Mouse (Mus musculus): Measurements from ENCODE around the gene Smdt1.

The Smdt1 gene

GRCm38 (mm10) chr15:82338593-82339112 is at the start of gene Smdt1, which contains the start of the genes Naga and Pheta2:
Gene Smdt1, plus strand, starts transcription at chr15:82338959.
Gene Naga, minus strand, starts transcription at chr15:82338925.
Gene Pheta2, plus strand, starts transcription at chr15:82338942.
- DNase-seq (ENCODE audit: low read depth, low spot score): peak; percentile 96

DNA sequence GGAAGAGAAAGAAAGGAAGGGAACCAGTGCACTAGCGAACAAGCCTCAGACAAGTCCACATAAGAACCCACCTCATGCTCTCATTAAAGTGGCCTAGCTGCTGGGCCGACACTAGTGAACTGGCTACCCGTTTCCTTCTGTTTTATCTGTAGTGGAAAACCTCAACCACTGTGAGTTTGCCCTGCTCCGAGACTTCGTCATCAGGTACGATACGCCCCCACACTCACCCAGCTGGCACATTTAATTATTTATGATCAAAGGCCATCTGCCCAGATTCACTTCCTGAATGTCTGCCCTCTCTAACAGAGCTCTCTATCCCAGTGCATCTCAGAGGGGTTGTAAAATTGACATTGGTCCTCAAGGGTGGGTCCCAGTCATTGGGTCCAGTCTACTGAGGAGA is 48.5 kb upstream of the Smdt1 start:
- no peak for DNase-seq (ENCODE audit: low read depth, low spot score)

- DNase-seq (ENCODE audit: low read depth, low spot score): no peak
Measured at GRCm38 (mm10) chr15:82292851-82293250, 45.9 kb upstream of the Smdt1 start.

DNA sequence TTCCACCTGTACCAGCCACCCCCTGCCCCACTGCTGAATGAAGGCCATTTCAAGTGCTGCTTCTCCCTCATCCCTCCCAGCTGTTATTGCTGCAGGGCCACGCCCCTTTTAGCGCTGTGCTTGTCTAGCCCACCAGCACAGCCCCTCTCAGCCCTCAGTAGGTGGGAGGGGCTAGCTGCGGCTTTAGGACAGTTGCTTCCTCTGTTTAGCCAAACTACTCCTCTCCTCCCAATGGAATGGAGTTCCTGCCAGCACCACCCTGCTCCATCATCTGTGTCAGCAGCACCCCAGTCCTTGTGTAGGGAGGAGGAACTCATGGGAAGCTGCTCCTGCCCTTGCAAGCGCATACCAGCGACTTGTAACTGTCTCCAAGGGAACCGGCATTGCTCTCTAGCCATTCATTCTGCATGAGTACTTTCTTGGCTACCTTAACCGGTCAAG is 45.5 kb upstream of the Smdt1 start:
- no peak for DNase-seq (ENCODE audit: low read depth, low spot score)

GRCm38 (mm10) chr15:82294059-82294458 is 44.7 kb upstream of the Smdt1 start:
- no peak for DNase-seq (ENCODE audit: low read depth, low spot score)

DNA sequence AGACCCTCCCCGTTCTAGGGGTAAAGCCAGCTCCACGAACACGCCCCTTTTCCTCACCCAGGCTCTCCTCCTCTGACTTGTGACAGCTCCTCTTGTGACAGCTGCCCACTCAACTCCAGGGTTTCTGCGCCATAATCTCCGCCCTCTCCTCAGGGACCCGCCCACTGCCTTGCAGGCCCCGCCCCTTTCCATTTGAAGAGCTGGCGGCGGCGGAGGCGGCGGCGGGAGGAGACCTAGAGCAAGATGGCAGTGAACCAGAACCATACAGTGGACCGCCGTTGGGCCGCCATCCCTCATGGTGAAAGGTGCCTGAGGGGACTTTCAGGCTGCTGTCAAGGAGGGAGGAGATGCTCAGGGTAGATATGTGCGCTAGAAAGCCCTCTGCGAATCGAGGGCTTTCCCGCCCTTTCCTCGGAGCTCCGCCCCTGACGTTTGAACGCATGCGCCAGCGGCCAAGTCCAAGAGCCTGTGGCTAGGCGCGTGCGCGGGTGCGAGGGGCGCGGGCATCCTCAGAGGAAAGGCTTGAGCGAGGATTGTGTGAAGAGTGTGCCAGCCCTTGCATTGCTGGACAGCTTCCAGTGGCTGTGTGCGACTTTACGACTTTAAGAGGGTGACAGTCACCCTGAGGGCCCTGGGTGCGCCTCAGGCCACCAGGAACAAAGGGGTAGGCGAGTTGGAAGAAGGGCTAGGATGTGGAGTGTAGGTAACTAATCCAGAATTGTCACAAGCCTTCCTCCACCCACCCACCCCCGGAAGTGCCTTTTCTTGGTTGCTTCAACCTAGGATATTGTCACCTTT is 39.8 kb upstream of the Smdt1 start, which contains the start of gene Wbp2nl:
Gene Wbp2nl (plus strand): TSS at position 191 of the 798 bp plus-strand sequence.
- DNase-seq (ENCODE audit: low read depth, low spot score): no peak

DNA sequence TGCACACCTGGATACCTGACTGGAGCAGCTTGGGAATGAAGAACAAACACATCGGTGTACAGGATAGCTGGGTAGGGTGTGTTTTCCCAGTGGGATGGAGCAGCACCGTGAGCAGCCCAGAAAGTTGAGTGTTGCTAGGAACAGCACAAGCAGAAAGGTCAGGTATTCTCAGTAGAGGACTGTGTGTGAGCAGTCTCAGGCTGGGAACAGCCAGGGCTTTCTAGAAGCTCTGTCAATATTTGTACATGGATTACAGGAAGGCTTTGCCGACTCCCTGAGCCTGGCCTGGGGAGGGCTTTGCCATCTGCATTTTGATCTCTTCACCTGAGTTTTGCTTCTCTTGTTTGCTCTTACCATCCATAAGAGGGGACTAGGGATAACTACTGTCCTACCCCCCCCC is 31.7 kb upstream of the Smdt1 start:
- DNase-seq (ENCODE audit: low read depth, low spot score): no peak

- no peak for DNase-seq (ENCODE audit: low read depth, low spot score)
Measured at GRCm38 (mm10) chr15:82308416-82308815, 30.3 kb upstream of the Smdt1 start.

DNA sequence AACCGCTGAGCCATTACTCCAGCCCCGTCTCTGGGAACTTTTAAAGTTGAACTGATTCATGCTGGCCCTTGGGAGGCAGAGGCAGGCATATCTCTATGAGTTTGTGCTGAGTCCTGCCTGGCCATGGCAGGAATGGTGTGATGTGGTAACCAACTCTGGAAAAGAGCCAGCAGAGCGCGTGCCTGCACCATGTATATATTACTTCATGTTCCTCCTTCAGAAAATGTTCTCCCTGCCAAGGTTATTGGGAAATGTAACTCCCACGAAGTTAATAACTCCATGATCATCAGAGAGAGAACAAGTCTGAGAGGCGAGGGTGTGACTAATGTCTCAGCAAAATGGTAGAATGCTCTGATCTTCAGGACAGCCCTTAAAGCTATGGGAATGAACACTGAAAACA is 20.9 kb upstream of the Smdt1 start:
- DNase-seq (ENCODE audit: low read depth, low spot score): no peak

- DNase-seq (ENCODE audit: low read depth, low spot score): no peak
Measured at GRCm38 (mm10) chr15:82319613-82320012, 19.1 kb upstream of the Smdt1 start.

GRCm38 (mm10) chr15:82322195-82322594 is 16.6 kb upstream of the Smdt1 start:
- no peak for DNase-seq (ENCODE audit: low read depth, low spot score)

- no peak for DNase-seq (ENCODE audit: low read depth, low spot score)
Measured at GRCm38 (mm10) chr15:82325382-82325781, 13.4 kb upstream of the Smdt1 start.

DNA sequence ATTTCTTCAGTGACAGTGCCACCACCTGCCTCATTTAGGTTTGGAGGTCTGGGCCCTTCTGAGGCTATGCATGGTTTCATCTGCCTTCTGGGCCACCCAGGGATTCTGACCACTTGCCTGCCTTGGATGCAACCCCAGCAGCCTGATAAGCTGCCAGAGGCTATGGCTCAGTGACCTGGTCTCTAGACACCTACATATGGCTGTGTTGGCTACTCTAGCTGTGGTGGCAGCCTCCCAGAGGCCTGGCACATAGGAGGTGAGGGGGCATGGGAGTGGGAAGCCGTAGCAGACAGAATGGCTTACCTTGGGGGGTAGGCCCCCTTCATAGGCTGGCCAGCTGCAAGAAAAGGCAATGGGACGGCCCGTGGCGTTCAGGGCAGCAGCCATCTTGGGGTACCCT is 3.6 kb upstream of the Smdt1 start:
- no peak for DNase-seq (ENCODE audit: low read depth, low spot score)

DNA sequence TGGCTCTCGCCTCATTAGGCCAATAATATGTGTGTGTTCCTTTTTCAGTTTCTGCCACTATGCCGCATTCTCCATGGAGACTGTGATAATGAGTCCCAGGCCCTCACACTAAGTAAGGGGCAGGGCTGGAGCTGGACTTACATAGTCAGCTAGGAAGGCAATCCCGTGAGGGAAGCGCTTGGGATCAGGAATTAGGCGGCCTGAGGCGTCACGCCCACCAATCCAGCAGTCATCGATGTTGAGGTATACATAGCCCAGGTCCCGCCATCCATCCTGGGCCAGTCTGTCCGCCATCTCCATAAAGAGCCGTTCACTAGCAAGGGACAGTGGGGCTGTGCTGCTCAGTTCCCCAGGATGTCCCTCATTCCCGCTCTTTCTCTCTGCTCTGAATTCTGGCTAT is 2.1 kb upstream of the Smdt1 start:
- no peak for DNase-seq (ENCODE audit: low read depth, low spot score)

- no peak for DNase-seq (ENCODE audit: low read depth, low spot score)
Measured at GRCm38 (mm10) chr15:82337875-82338274, 884 bp upstream of the Smdt1 start.

DNA sequence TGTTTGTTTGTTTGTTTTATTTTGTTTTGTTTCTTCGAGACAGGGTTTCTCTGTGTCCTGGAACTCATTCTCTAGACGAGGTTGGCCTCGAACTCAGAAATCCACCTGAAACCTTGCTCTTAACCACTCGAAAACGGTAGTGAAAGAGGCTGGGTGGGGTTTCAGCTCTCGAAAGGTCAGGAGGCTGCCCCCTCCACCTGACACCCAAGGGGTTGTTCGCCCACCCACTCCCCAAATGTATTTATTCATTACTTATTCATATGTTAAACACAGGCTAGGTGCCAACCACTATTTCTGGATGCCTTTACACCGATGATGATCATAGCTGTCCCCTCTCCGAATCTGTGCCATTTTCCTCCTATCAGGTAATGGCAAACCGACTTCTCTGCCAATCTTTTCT is 391 bp downstream of the Smdt1 start:
- no peak for DNase-seq (ENCODE audit: low read depth, low spot score)

GRCm38 (mm10) chr15:82339634-82340254 is 985 bp downstream of the Smdt1 start:
- DNase-seq (ENCODE audit: low read depth, low spot score): no peak

DNA sequence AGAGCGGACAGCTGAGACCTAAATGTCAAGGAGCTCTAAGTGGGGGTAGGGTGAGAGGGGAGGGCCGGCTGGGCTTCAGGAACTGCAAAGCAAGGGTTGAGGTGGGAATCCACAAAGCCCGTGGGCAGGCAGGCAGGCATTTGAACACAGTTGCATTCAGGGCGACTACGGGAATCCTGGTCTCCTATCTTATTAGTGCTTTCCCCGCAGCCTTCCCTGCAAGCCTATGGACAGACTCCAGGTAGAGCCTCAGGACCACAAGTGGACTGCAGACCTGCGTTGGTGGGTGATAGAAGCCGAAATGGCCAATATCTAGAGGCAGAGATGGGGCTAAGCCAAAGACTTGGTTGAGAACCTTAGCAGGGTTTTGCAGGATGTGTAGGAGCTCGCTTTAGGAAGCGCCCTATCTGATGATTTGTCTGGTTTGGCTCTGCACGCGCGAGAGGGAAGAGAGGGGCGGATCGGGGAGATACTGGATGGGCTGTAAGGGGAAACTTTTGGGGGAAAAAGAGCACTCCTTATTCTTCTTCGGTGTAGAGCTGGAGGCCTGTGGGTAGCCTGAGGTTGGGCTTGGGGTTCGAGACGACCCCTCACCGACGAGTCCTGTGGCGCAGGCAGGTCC is 1.8 kb downstream of the Smdt1 start:
- DNase-seq (ENCODE audit: low read depth, low spot score): no peak

DNA sequence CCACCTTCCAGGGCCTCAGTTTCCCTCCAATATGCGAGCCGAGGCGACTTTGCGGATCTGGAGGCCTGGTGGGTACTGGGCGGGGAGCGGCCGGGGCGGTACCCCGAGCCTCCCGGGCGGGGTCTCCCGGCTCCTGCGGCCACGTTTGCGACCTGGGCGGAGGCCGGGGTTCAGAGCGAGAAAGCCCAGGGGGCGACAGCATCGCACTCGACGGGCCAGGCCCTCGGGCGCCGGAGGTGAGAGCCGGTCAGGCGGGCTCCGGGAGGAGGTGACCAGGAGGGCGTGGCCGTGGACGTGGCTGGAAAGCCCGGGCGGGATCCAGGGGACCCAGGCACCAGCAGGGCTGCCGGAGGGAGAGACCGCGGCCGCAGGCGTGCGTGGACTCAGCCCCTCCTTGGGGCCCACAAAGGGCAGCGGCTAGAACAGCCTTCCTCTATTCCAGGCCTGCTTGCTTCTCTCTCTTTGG is 2.3 kb downstream of the Smdt1 start:
- no peak for DNase-seq (ENCODE audit: low read depth, low spot score)

DNA sequence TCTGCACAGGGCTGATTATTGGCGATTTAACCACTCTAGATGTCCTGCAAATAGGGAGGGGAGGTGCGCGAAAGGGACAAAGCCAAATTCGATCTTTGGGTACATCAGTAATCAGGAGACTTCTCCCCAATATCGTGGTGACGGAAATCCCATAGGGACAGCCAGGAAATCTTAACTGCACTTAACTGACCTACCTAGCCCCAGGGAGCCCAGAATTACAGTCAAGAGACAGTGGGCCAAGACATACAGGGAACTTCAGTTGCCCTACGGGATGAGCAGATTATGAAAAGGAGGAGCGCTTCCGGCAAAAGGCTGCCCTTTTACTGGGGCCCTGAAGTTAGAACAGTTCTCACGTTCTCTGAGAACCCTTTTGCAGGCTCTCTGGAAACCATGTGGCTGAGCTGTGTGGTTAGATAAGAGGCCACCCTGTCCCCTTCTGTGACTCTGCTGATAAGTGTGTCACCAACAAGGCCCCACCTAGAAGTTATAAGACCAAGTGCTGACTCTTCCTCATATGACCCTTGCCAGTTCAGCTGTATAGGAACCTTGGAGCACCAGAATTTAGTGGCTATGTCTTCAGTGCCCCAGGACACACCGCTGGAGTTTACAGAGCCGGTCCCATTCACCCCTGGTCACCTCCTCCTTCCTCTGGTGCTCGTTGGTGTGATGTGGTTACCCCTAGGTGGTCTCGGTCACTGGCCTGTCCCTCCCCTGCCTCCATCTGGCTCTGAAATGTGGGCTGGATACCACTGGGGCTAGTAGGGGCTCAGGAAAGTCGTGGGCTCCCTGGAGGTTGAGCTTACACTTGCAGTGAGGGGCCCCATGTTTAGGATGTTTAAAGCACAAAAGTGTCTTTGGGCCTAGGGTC is 3.1 kb downstream of the Smdt1 start:
- DNase-seq (ENCODE audit: low read depth, low spot score): no peak

DNA sequence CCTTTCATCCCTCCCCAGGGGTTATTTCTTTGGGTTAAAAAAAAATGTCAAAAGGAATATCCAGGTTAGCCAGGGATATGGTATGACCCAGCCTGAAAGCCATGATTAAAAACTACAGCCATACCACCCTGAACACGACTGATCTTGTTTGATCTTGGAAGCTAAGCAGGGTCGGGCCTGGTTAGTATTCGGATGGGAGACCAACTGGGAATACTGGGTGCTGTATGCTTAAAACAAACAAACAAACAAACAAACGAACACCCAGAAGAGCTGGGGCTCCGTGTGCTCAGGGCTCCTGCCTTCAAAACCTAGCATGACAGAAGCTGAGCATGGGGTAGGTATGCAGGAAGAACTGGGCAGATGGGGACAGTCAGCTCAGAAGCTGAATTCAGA is 3.8 kb downstream of the Smdt1 start:
- no peak for DNase-seq (ENCODE audit: low read depth, low spot score)

All from skeletal muscle tissue, adult 2 months (tissue).